Mouse (Mus musculus) myocyte (in vitro differentiated cells): ENCODE measurements around the gene 1700069L16Rik.

Source experiments
- POLR2A ChIP-seq: IDR thresholded peaks from one replicate; pipeline ENCODE4 v1.6.1; 2011; ENCODE audit warnings: low read depth, mild to moderate bottlenecking, control low read depth, moderate library complexity; ENCODE audit not compliant: insufficient read length
- POLR2AphosphoS2 ChIP-seq: IDR thresholded peaks from one replicate; pipeline ENCODE4 v1.6.1; 2011; ENCODE audit warnings: low read depth, control low read depth; ENCODE audit not compliant: insufficient read length

DNA sequence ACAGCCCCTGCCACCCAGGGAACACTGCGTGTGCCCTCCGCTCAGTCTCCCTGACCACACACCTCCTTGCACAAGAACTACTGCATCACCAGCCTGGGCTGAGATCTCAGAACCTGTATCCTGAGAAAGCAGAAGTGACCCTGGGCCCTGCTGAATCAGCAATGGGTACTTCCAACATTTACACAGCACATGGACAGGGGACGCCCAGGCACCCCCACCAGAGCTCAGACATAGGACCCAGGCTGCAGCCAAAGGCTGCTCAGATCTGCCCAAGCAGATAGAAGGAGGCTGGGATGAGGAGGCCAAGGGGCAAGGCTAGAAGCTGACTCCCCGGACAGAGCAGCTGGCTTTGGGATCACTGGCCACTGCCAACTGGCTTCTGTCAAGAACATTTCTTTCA is 80.1 kb downstream of the 1700069L16Rik start:
- no peak for TF ChIP-seq POLR2A
- no peak for TF ChIP-seq POLR2AphosphoS2
